Mouse (Mus musculus): ENCODE data around the gene Dst. TPM values are rescaled to one million over a fixed set of nuclear protein-coding genes. Genes with fewer than 3 reads are reported as not detected.

Gene Dst
- polyA plus RNA-seq, 1 experiment from 2014 or later, result 24.3 TPM

- no peaks in the 10 kb centered on the region for H3K9me3 ChIP-seq
- H3K27ac ChIP-seq, result no peak overlapping the region
- H3K9ac ChIP-seq, result no peak overlapping the region
- H3K27me3 ChIP-seq (replicated peaks), result no peaks in the 10 kb centered on the region
- no peaks in the 10 kb centered on the region for H3K36me3 ChIP-seq
- WGBS, result 97% methylated on average over 1 of the region's 1 CpGs
- ATAC-seq (ENCODE audit: insufficient read depth, low FRiP score, low read depth), result no peak
- H3K4me2 ChIP-seq, result no peak overlapping the region
- no peaks in the 10 kb centered on the region for H3K4me1 ChIP-seq
- H3K4me3 ChIP-seq (replicated peaks), result no peak overlapping the region
These were observed 125.5 kb downstream of the Dst start for GRCm38 (mm10) chr1:34033478-34033877.

GRCm38 (mm10) chr1:34033958-34034357, 125.9 kb downstream of the Dst start:
- ATAC-seq (ENCODE audit: insufficient read depth, low FRiP score, low read depth), result no peak
- Histone ChIP-seq H3K27ac (no peak overlapping the region), H3K27me3 (replicated peaks) (no peaks in the 10 kb centered on the region), H3K4me2 (no peak overlapping the region), H3K36me3 (no peaks in the 10 kb centered on the region), H3K4me1 (no peaks in the 10 kb centered on the region), H3K9ac (no peak overlapping the region), H3K9me3 (no peaks in the 10 kb centered on the region), H3K4me3 (replicated peaks) (no peak overlapping the region)
- WGBS, result 77% methylated on average over 3 of the region's 3 CpGs

- 71% methylated on average over 12 of the region's 12 CpGs for WGBS
- ATAC-seq (ENCODE audit: insufficient read depth, low FRiP score, low read depth), result no peak
- Histone ChIP-seq H3K4me3 (replicated peaks) (no peak overlapping the region), H3K9me3 (no peaks in the 10 kb centered on the region), H3K4me1 (no peaks in the 10 kb centered on the region), H3K9ac (no peak overlapping the region), H3K4me2 (no peak overlapping the region), H3K27me3 (replicated peaks) (no peaks in the 10 kb centered on the region), H3K27ac (no peak overlapping the region), H3K36me3 (no peaks in the 10 kb centered on the region)
These were observed 128.1 kb downstream of the Dst start for GRCm38 (mm10) chr1:34036111-34036510.

GRCm38 (mm10) chr1:34038571-34038970, 130.5 kb downstream of the Dst start:
- H3K36me3 ChIP-seq, result no peaks in the 10 kb centered on the region
- no peaks in the 10 kb centered on the region for H3K9me3 ChIP-seq
- no peak overlapping the region for H3K27ac ChIP-seq
- no peaks in the 10 kb centered on the region for H3K27me3 ChIP-seq (replicated peaks)
- H3K9ac ChIP-seq, result no peak overlapping the region
- WGBS, result 85% methylated on average over 7 of the region's 7 CpGs
- H3K4me2 ChIP-seq, result no peak overlapping the region
- no peak for ATAC-seq (ENCODE audit: insufficient read depth, low FRiP score, low read depth)
- H3K4me1 ChIP-seq, result no peaks in the 10 kb centered on the region
- no peak overlapping the region for H3K4me3 ChIP-seq (replicated peaks)

- Histone ChIP-seq H3K27me3 (replicated peaks) (no peaks in the 10 kb centered on the region), H3K27ac (no peak overlapping the region), H3K36me3 (no peaks in the 10 kb centered on the region), H3K9ac (no peak overlapping the region), H3K4me2 (no peak overlapping the region), H3K9me3 (no peaks in the 10 kb centered on the region), H3K4me3 (replicated peaks) (no peak overlapping the region), H3K4me1 (no peaks in the 10 kb centered on the region)
- no peak for ATAC-seq (ENCODE audit: insufficient read depth, low FRiP score, low read depth)
- WGBS, result 67% methylated on average over 3 of the region's 3 CpGs
These were observed 132.0 kb downstream of the Dst start for GRCm38 (mm10) chr1:34040049-34040448.

- no peaks in the 10 kb centered on the region for H3K9me3 ChIP-seq
- H3K27me3 ChIP-seq (replicated peaks), result no peaks in the 10 kb centered on the region
- H3K4me1 ChIP-seq, result no peaks in the 10 kb centered on the region
- 35% methylated on average over 8 of the region's 8 CpGs for WGBS
- H3K27ac ChIP-seq, result no peak overlapping the region
- no peak; the same call in 1 of the 2 replicates for ATAC-seq (ENCODE audit: insufficient read depth, low FRiP score, low read depth)
- H3K36me3 ChIP-seq, result no peaks in the 10 kb centered on the region
- no peak overlapping the region for H3K4me2 ChIP-seq
- no peak overlapping the region for H3K4me3 ChIP-seq (replicated peaks)
- no peak overlapping the region for H3K9ac ChIP-seq
These were observed 133.1 kb downstream of the Dst start for GRCm38 (mm10) chr1:34040901-34041721.

GRCm38 (mm10) chr1:34042299-34042698, 134.3 kb downstream of the Dst start:
- Histone ChIP-seq H3K9me3 (no peaks in the 10 kb centered on the region), H3K36me3 (no peaks in the 10 kb centered on the region), H3K4me2 (no peak overlapping the region), H3K4me1 (no peaks in the 10 kb centered on the region), H3K9ac (no peak overlapping the region), H3K27me3 (replicated peaks) (no peaks in the 10 kb centered on the region), H3K4me3 (replicated peaks) (no peak overlapping the region), H3K27ac (no peak overlapping the region)
- no peak for ATAC-seq (ENCODE audit: insufficient read depth, low FRiP score, low read depth)
- WGBS, result 54% methylated on average over 3 of the region's 3 CpGs

GRCm38 (mm10) chr1:34043327-34043726, 135.3 kb downstream of the Dst start:
- Histone ChIP-seq H3K9me3 (no peaks in the 10 kb centered on the region), H3K27ac (no peak overlapping the region), H3K4me1 (no peaks in the 10 kb centered on the region), H3K36me3 (no peaks in the 10 kb centered on the region), H3K27me3 (replicated peaks) (no peaks in the 10 kb centered on the region), H3K4me2 (no peak overlapping the region), H3K9ac (no peak overlapping the region), H3K4me3 (replicated peaks) (no peak overlapping the region)
- no peak for ATAC-seq (ENCODE audit: insufficient read depth, low FRiP score, low read depth)
- 83% methylated on average over 8 of the region's 8 CpGs for WGBS

GRCm38 (mm10) chr1:34043836-34044550, 136.0 kb downstream of the Dst start:
- H3K4me3 ChIP-seq (replicated peaks), result no peak overlapping the region
- H3K36me3 ChIP-seq, result no peaks in the 10 kb centered on the region
- no peak for ATAC-seq (ENCODE audit: insufficient read depth, low FRiP score, low read depth)
- H3K27ac ChIP-seq, result no peak overlapping the region
- WGBS, result 80% methylated on average over 7 of the region's 7 CpGs
- no peaks in the 10 kb centered on the region for H3K27me3 ChIP-seq (replicated peaks)
- H3K9me3 ChIP-seq, result no peaks in the 10 kb centered on the region
- no peaks in the 10 kb centered on the region for H3K4me1 ChIP-seq
- H3K9ac ChIP-seq, result no peak overlapping the region
- H3K4me2 ChIP-seq, result no peak overlapping the region

- Histone ChIP-seq H3K9ac (no peak overlapping the region), H3K4me2 (no peak overlapping the region), H3K4me3 (replicated peaks) (no peak overlapping the region), H3K36me3 (no peaks in the 10 kb centered on the region), H3K27ac (no peak overlapping the region), H3K27me3 (replicated peaks) (no peaks in the 10 kb centered on the region), H3K9me3 (no peaks in the 10 kb centered on the region), H3K4me1 (no peaks in the 10 kb centered on the region)
- WGBS, result 40% methylated on average over 3 of the region's 3 CpGs
- ATAC-seq (ENCODE audit: insufficient read depth, low FRiP score, low read depth), result no peak
These were observed 136.7 kb downstream of the Dst start for GRCm38 (mm10) chr1:34044675-34045074.

GRCm38 (mm10) chr1:34047285-34047684, 139.3 kb downstream of the Dst start:
- H3K4me1 ChIP-seq, result no peaks in the 10 kb centered on the region
- H3K9ac ChIP-seq, result no peak overlapping the region
- no peak overlapping the region for H3K4me2 ChIP-seq
- H3K36me3 ChIP-seq, result no peaks in the 10 kb centered on the region
- no peak overlapping the region for H3K27ac ChIP-seq
- no peaks in the 10 kb centered on the region for H3K27me3 ChIP-seq (replicated peaks)
- ATAC-seq (ENCODE audit: insufficient read depth, low FRiP score, low read depth), result no peak
- no peaks in the 10 kb centered on the region for H3K9me3 ChIP-seq
- no peak overlapping the region for H3K4me3 ChIP-seq (replicated peaks)
- WGBS, result 75% methylated on average over 3 of the region's 3 CpGs

- Histone ChIP-seq H3K4me1 (no peaks in the 10 kb centered on the region), H3K27ac (no peak overlapping the region), H3K9me3 (no peaks in the 10 kb centered on the region), H3K36me3 (no peaks in the 10 kb centered on the region), H3K4me3 (replicated peaks) (no peak overlapping the region), H3K4me2 (no peak overlapping the region), H3K27me3 (replicated peaks) (no peaks in the 10 kb centered on the region), H3K9ac (no peak overlapping the region)
- WGBS, result 91% methylated on average over 3 of the region's 3 CpGs
- ATAC-seq (ENCODE audit: insufficient read depth, low FRiP score, low read depth), result no peak
These were observed 143.2 kb downstream of the Dst start for GRCm38 (mm10) chr1:34051251-34051650.
